Comparison of ENCODE assay signal across 10 mouse cellular contexts in genomic region chr13:68577945-68578344, GRCm38 (mm10). TPM values are rescaled to one million over a fixed set of nuclear protein-coding genes. Genes with fewer than 3 reads are reported as not detected.
DNase-seq lines count a peak whose midpoint lies in the region; ATAC-seq lines count a peak whose summit lies in the region.
"Had no signal": no experiment of that assay in that cellular context is flagged by ENCODE, and none has a peak within 500 bp of the region (broad histone marks: within the 10 kb centered on the region; RNA-seq: fewer than 3 reads in every experiment).

No protein-coding gene starts in this region.

- no peak for ATAC-seq in granulocyte monocyte progenitor cell, adult 5-6 weeks (replicated peaks; ENCODE audit: poor library complexity, severe bottlenecking)
- ATAC-seq: activated CD4-positive, CD25-positive, alpha-beta regulatory T cell, adult 4 months had no signal

- DNase-seq in kidney, postnatal 10 days, result peak; percentile 36
- DNase-seq in kidney, adult 8-10 months, result no peak
- DNase-seq in adrenal gland, postnatal 25 days, result peak; percentile 48
- peak; percentile 89 for DNase-seq in layer of hippocampus, adult 9-11 months
- DNase-seq in right cerebral cortex, postnatal 10 days (ENCODE audit: low spot score in 2 of 2), result peak; percentile 62 to 77
- DNase-seq in thymus, postnatal 0 days (ENCODE audit: low spot score), result no peak
- DNase-seq: cerebellum, postnatal 36 days; kidney, adult 2 months had no signal

RNA-seq across cellular contexts. Expression of gene Mtrr, which starts 4.0 kb away (rescaled TPM):
- 17.4 and 23.8 TPM in 2 replicates for total RNA-seq in adrenal gland, postnatal 25 days (2021)
- 17.2 and 18.4 TPM in 2 replicates for total RNA-seq in granulocyte monocyte progenitor cell, adult 5-6 weeks (2014; fragmentation: Nextera tagmentation)
- 9.2 and 20.4 TPM in 2 replicates for total RNA-seq in granulocyte monocyte progenitor cell, adult 5-6 weeks (2017)
- polyA plus RNA-seq in thymus, postnatal 0 days (2015; fragmentation: Nextera tagmentation; extraction: Ambion mirVana), result 15.1 and 16.7 TPM in 2 replicates

RNA-seq across cellular contexts. Expression of gene Fastkd3, which starts 4.1 kb away (rescaled TPM):
- 16.0 and 16.8 TPM in 2 replicates for total RNA-seq in adrenal gland, postnatal 25 days (2021)
- 40.0 and 49.0 TPM in 2 replicates for total RNA-seq in granulocyte monocyte progenitor cell, adult 5-6 weeks (2014; fragmentation: Nextera tagmentation)
- 12.4 and 21.0 TPM in 2 replicates for total RNA-seq in granulocyte monocyte progenitor cell, adult 5-6 weeks (2017)
- 27.0 and 30.3 TPM in 2 replicates for polyA plus RNA-seq in thymus, postnatal 0 days (2015; fragmentation: Nextera tagmentation; extraction: Ambion mirVana)

RNA-seq across cellular contexts. Expression of gene 1700001L19Rik, which starts 19.3 kb away (rescaled TPM):
- total RNA-seq in adrenal gland, postnatal 25 days (2021), result 0.43 TPM in 1 of 2 replicates, not detected in the other
- not detected in 2 replicates for total RNA-seq in granulocyte monocyte progenitor cell, adult 5-6 weeks (2014; fragmentation: Nextera tagmentation)
- total RNA-seq in granulocyte monocyte progenitor cell, adult 5-6 weeks (2017), result not detected in 2 replicates
- 0.10 TPM in 1 of 2 replicates, not detected in the other for polyA plus RNA-seq in thymus, postnatal 0 days (2015; fragmentation: Nextera tagmentation; extraction: Ambion mirVana)
- polyA plus RNA-seq: activated CD4-positive, CD25-positive, alpha-beta regulatory T cell, adult 4 months had no signal

Comparison
In these comparisons a context has a peak if more than half of its experiments do, and no peak if none do; other contexts are left out.
1. DNase-seq: peak in kidney, postnatal 10 days (single experiment), adrenal gland, postnatal 25 days (single experiment), layer of hippocampus, adult 9-11 months (single experiment) and right cerebral cortex, postnatal 10 days (2 of 2); none in kidney, adult 8-10 months (0 of 2) and thymus, postnatal 0 days (single experiment).